18 mouse cellular contexts compared by ENCODE assay signal in the genomic region with DNA sequence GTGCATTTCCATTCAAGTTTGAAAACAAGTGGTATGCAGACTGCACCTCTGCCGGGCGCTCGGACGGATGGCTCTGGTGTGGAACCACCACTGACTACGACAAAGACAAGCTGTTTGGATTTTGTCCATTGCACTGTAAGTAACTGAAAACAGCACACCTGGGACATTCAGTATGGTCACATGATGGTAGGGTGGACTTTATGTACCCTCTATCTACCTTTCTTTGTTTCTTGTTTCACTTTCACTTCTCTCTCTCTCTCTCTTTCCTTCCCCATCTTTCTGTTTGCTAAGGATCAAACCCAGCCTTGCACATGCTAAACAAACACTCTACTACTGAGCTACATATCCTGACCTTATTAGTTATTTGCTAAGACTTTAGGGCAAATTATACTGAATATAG. TPM values are rescaled to one million over a fixed set of nuclear protein-coding genes. Genes with fewer than 3 reads are reported as not detected.
DNase-seq lines count a peak whose midpoint lies in the region; ATAC-seq and TF ChIP-seq lines count a peak whose summit lies in the region.
"Had no signal": no experiment of that assay in that cellular context is flagged by ENCODE, and none has a peak within 500 bp of the region (broad histone marks: within the 10 kb centered on the region; RNA-seq: fewer than 3 reads in every experiment).

No protein-coding gene starts in this region.

- no peak for ATAC-seq in G1E (ENCODE audit: extremely low read depth, insufficient number of reproducible peaks, low FRiP score, poor library complexity, severe bottlenecking)
- ATAC-seq in intestine, embryonic 15.5 days = peak; percentile 76
- peak; percentile 53 for ATAC-seq in neutrophil, adult 5-6 weeks (ENCODE audit: extremely low read depth, insufficient number of reproducible peaks, low FRiP score, poor library complexity, severe bottlenecking)
- no peak for ATAC-seq in midbrain, postnatal 0 days (ENCODE audit: low FRiP score)

- no peaks in the 10 kb centered on the region for H3K9me3 ChIP-seq in G1E (replicated peaks)
- no peaks in the 10 kb centered on the region for H3K9me3 ChIP-seq in intestine, embryonic 15.5 days
- no peaks in the 10 kb centered on the region for H3K9me3 ChIP-seq in midbrain, postnatal 0 days (ENCODE audit: low read length)
- H3K9me3 ChIP-seq: embryonic facial prominence, embryonic 15.5 days; hindbrain, embryonic 15.5 days; liver, embryonic 15.5 days; stomach, embryonic 15.5 days had no signal

- no peak for TF ChIP-seq CTCF in G1E (IDR thresholded peaks at IDR 0.05; ENCODE audit: low read depth, low read length)
- no peak for TF ChIP-seq CTCF in midbrain, postnatal 0 days (IDR thresholded peaks at IDR 0.05)

- peaks cover 12% of the 10 kb centered on the region for H3K27me3 ChIP-seq in G1E (ENCODE audit: insufficient read depth, low read length)
- H3K27me3 ChIP-seq in intestine, embryonic 15.5 days (replicated peaks) = no peaks in the 10 kb centered on the region
- H3K27me3 ChIP-seq in midbrain, postnatal 0 days (ENCODE audit: insufficient read depth, low read length) = no peaks in the 10 kb centered on the region
- H3K27me3 ChIP-seq: embryonic facial prominence, embryonic 15.5 days; hindbrain, embryonic 15.5 days; liver, embryonic 15.5 days; stomach, embryonic 15.5 days had no signal

- 81% methylated on average over 5 of the region's 5 CpGs for WGBS in intestine, embryonic 15.5 days
- 89% methylated on average over 5 of the region's 5 CpGs for WGBS in midbrain, postnatal 0 days

- H3K9ac ChIP-seq in intestine, embryonic 15.5 days = no peak overlapping the region
- no peak overlapping the region for H3K9ac ChIP-seq in midbrain, postnatal 0 days (replicated peaks; ENCODE audit: low read length, poor library complexity, severe bottlenecking)
- H3K9ac ChIP-seq: embryonic facial prominence, embryonic 15.5 days; hindbrain, embryonic 15.5 days; liver, embryonic 15.5 days; stomach, embryonic 15.5 days had no signal

- peak; percentile 42 to 50 for DNase-seq in B cell, adult 2 months
- DNase-seq in G1E (ENCODE audit: low spot score) = no peak
- DNase-seq in layer of hippocampus, postnatal 10 days (ENCODE audit: low spot score in 2 of 2) = no peak
- no peak for DNase-seq in midbrain, postnatal 0 days (ENCODE audit: low spot score)
- DNase-seq in heart, adult 11 months = no peak
- DNase-seq: adrenal gland, adult 8-10 months; cerebellum, adult 2 months; heart, adult 2 months; lung, postnatal 36 days; midbrain, embryonic 14.5 days; thymus, postnatal 25 days had no signal

- H3K4me1 ChIP-seq in G1E (ENCODE audit: insufficient read depth, low read depth, low read length) = peaks cover 5% of the 10 kb centered on the region; the same call in 1 of the 2 replicates
- no peaks in the 10 kb centered on the region for H3K4me1 ChIP-seq in intestine, embryonic 15.5 days (replicated peaks)
- no peaks in the 10 kb centered on the region for H3K4me1 ChIP-seq in midbrain, postnatal 0 days (ENCODE audit: insufficient read depth, low read length)
- H3K4me1 ChIP-seq: embryonic facial prominence, embryonic 15.5 days; hindbrain, embryonic 15.5 days; liver, embryonic 15.5 days; stomach, embryonic 15.5 days had no signal

- no peaks in the 10 kb centered on the region for H3K36me3 ChIP-seq in G1E (replicated peaks)
- no peaks in the 10 kb centered on the region for H3K36me3 ChIP-seq in intestine, embryonic 15.5 days
- H3K36me3 ChIP-seq in midbrain, postnatal 0 days (ENCODE audit: insufficient read depth, low read length) = no peaks in the 10 kb centered on the region
- H3K36me3 ChIP-seq: embryonic facial prominence, embryonic 15.5 days; hindbrain, embryonic 15.5 days; liver, embryonic 15.5 days; stomach, embryonic 15.5 days had no signal

- H3K4me2 ChIP-seq in intestine, embryonic 15.5 days (replicated peaks) = no peak overlapping the region
- H3K4me2 ChIP-seq in midbrain, postnatal 0 days (ENCODE audit: low read depth, low read length, poor library complexity, severe bottlenecking) = no peak overlapping the region
- H3K4me2 ChIP-seq: embryonic facial prominence, embryonic 15.5 days; hindbrain, embryonic 15.5 days; liver, embryonic 15.5 days; stomach, embryonic 15.5 days had no signal

- H3K4me3 ChIP-seq in G1E (ENCODE audit: low read depth, low read length) = peak overlapping the region; percentile 49; the same call in 1 of the 2 replicates
- H3K4me3 ChIP-seq in intestine, embryonic 15.5 days (replicated peaks) = no peak overlapping the region
- H3K4me3 ChIP-seq in midbrain, postnatal 0 days (ENCODE audit: low read depth, low read length) = no peak overlapping the region
- H3K4me3 ChIP-seq: embryonic facial prominence, embryonic 15.5 days; heart, adult 2 months; hindbrain, embryonic 15.5 days; left cerebral cortex, adult 2 months; liver, embryonic 15.5 days; stomach, embryonic 15.5 days had no signal

- no peak overlapping the region for H3K27ac ChIP-seq in intestine, embryonic 15.5 days
- H3K27ac ChIP-seq in midbrain, postnatal 0 days (ENCODE audit: low read depth, low read length) = no peak overlapping the region
- H3K27ac ChIP-seq: embryonic facial prominence, embryonic 15.5 days; heart, adult 2 months; hindbrain, embryonic 15.5 days; left cerebral cortex, adult 2 months; liver, embryonic 15.5 days; stomach, embryonic 15.5 days had no signal

RNA-seq across cellular contexts. Expression of gene Mrc1, which starts 15.0 kb away (rescaled TPM):
- total RNA-seq in G1E (2014; fragmentation: Nextera tagmentation) = not detected in 2 replicates
- 0.17 and 0.49 TPM in 2 replicates for total RNA-seq in G1E (2017)
- polyA plus RNA-seq in G1E (2012) = not detected in 2 replicates
- 6.5 and 7.0 TPM in 2 replicates for polyA plus RNA-seq in intestine, embryonic 15.5 days (2015; fragmentation: Nextera tagmentation; extraction: Ambion mirVana)
- total RNA-seq in neutrophil, adult 5-6 weeks (2017) = 1.1 and 2.1 TPM in 2 replicates
- total RNA-seq in layer of hippocampus, postnatal 10 days (2021) = 1 to 10 TPM; 7.1 to 7.5 TPM
- 11.0 and 13.1 TPM in 2 replicates for total RNA-seq in midbrain, postnatal 0 days (2014; rRNA removed)
- 3.7 and 4.1 TPM in 2 replicates for polyA plus RNA-seq in midbrain, postnatal 0 days (2015; fragmentation: Nextera tagmentation; extraction: Ambion mirVana)

Comparison
In these comparisons a context has a peak if more than half of its experiments do, and no peak if none do; other contexts are left out.
1. DNase-seq: peak in B cell, adult 2 months (2 of 2); none in G1E (single experiment), layer of hippocampus, postnatal 10 days (0 of 2), midbrain, postnatal 0 days (single experiment) and heart, adult 11 months (single experiment).
2. ATAC-seq: peak in intestine, embryonic 15.5 days (single experiment) and neutrophil, adult 5-6 weeks (single experiment); none in G1E (single experiment) and midbrain, postnatal 0 days (single experiment).